Mouse (Mus musculus) cerebellum, adult 18-20 months (tissue): Measurements from ENCODE around the gene Rhox8.
"Not testable (repeated sequence)": the region's sequence is repeated elsewhere in the genome, so short reads cannot be mapped to it uniquely, and the experiment has no call there.

Source experiments
- DNase-seq, 2 experiments: peaks; one replicate each; pipeline ENCODE4 v3.0.0; 2021

The Rhox8 gene

GRCm38 (mm10) chrX:37878844-37879243 lies at the start of gene Rhox8:
Gene Rhox8 (minus strand): TSS chrX:37878944.
- DNase-seq, result no peak

DNA sequence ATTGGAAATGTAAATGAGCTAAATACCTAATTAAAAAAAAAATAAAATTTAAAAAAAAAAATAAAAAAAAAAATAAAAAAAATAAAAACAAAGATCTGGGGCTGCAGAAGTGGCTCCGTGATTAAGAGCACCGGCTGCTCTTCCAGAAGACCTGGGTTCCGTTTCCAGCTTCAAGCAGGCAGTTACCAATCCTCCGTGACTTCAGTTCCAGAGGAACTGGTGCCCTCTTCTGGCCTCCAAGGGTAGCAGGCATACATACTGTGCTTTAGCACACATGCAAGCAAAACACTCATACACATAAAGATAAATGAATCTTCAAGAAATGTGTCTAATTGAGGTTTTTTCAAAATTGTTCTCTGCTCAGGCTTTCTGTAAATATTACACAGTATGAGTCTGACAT lies 37.6 kb upstream of the Rhox8 start:
- no peak for DNase-seq

GRCm38 (mm10) chrX:37908581-37908980 lies 29.8 kb upstream of the Rhox8 start:
- DNase-seq, result no peak

DNA sequence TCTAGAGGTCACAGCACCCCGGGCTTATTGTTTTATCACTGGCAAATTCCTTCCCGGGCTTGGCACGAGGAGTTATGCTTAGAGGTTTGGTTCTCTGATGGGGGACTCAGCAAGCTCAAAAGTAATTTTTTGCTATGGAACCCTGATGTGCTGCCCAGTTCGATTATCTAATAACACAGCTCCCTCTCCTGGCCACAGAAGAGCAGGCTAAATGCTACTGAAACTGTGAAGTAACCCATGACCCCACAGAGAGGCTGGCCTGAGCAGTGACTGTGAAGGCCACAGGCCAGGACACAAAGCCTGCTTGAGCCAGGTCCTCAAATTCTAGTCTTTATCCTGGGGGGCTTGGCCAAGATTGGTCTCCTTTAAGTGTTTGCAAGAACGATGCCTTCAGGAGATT lies 25.0 kb upstream of the Rhox8 start:
- DNase-seq, result no peak

DNA sequence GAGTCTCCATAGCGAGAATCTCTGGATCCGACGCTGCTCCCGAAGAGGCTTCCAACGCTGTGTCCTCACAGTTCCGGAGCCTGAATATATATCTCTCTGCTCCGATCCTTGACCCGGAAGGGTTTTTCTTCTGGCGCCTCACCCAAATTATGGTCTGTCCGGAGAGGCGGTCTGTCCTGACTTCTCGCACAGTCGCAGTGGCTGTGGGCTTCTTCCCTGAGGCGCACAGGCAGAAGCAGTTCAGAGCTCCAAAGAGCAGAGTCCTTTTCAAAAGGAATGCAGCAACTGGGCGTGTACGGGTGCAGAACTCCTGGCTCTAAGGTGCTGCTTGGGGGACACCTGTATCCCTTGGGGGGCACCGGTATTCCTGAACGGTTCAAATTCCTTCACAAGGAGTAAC lies 22.9 kb upstream of the Rhox8 start, which contains the start of gene Rhox9:
TSS of gene Rhox9 (minus strand) at position 101 of the 400 bp plus-strand sequence.
- not testable (repeated sequence) for DNase-seq

DNA sequence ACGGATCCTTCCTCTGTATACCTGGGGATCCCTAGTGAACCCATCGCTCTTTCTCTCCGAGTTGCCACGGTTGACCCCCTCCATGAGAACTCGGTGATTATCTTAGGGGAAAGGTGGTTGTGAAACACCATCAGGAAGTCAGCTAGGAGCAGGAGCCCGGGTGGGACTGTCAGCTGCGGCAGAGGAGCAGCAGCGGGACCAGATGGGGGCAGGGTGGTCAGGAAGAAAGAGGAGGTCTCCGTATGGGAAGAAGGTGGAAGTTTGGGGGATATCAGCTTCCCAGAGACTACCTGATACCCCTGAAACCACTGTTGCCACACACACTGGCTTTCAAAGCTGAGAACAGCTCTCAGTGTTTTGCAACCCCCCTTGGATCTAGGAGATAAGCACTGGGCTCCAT lies 18.4 kb upstream of the Rhox8 start, which contains the start of gene Rhox7b:
TSS of gene Rhox7b (minus strand) at position 101 of the 400 bp plus-strand sequence.
- DNase-seq, result not testable (repeated sequence)

- no peak for DNase-seq
Measured at GRCm38 (mm10) chrX:37871641-37872040, 7.1 kb downstream of the Rhox8 start.

GRCm38 (mm10) chrX:37831386-37831785 lies 47.4 kb downstream of the Rhox8 start, which contains the start of gene Rhox7a:
Gene Rhox7a (plus strand): TSS chrX:37831686.
- DNase-seq, result not testable (repeated sequence)

GRCm38 (mm10) chrX:37826610-37827009 lies 52.1 kb downstream of the Rhox8 start, which contains the start of gene Rhox6:
Gene Rhox6 (plus strand): TSS chrX:37826910.
- not testable (repeated sequence) for DNase-seq
